Mouse (Mus musculus) bone marrow macrophage, adult 2 months (primary cell): ENCODE measurements at regions not wholly inside any gene's neighbourhood (a gene's known extent, or its start where the extent isn't known, plus 50 kb on each side); places are given as distances from the start of the nearest gene placed in this dataset.
A peak's percentile ranks its signal among the peaks of the same experiment; 100 is the strongest.

ENCODE experiments used
- H3K27ac ChIP-seq: 2 replicates; pipeline ENCODE4 v1.5.1; 2012; ENCODE audit warnings: low read depth, low read length; ENCODE audit not compliant: insufficient read depth
- H3K4me1 ChIP-seq: 2 replicates; pipeline ENCODE4 v1.6.1; 2012; ENCODE audit warnings: low read length; ENCODE audit not compliant: control insufficient read depth, insufficient read depth
- H3K4me3 ChIP-seq: 2 replicates; pipeline ENCODE4 v1.5.1; 2012; ENCODE audit warnings: mild to moderate bottlenecking, low read length, moderate library complexity; ENCODE audit not compliant: insufficient read depth
- CTCF ChIP-seq: IDR thresholded peaks from 2 replicates; pipeline ENCODE4 v1.5.1; 2012; ENCODE audit warnings: low read depth, mild to moderate bottlenecking, low read length, moderate library complexity
- POLR2A ChIP-seq: IDR thresholded peaks from 2 replicates; pipeline ENCODE4 v1.6.1; 2012; ENCODE audit warnings: mild to moderate bottlenecking, low read depth, low read length, borderline replicate concordance

GRCm38 (mm10) chr16:24157753-24158152 lies 169.1 kb upstream of the Bcl6 start:
- Histone ChIP-seq H3K4me1 (no peaks in the 10 kb centered on the region; the same call in none of the 2 replicates), H3K27ac (no peak overlapping the region), H3K4me3 (no peak overlapping the region)
- no peak for TF ChIP-seq CTCF
- TF ChIP-seq POLR2A: no peak

- TF ChIP-seq POLR2A: no peak
- no peak for TF ChIP-seq CTCF
- H3K4me1 ChIP-seq: peaks cover 6% of the 10 kb centered on the region
- no peak overlapping the region for H3K27ac ChIP-seq
- H3K4me3 ChIP-seq: no peak overlapping the region
These were observed 168.2 kb upstream of the Bcl6 start for GRCm38 (mm10) chr16:24156729-24157430.

GRCm38 (mm10) chr16:24154816-24155357 lies 166.2 kb upstream of the Bcl6 start:
- H3K4me1 ChIP-seq: peaks cover 21% of the 10 kb centered on the region
- H3K27ac ChIP-seq: no peak overlapping the region
- TF ChIP-seq POLR2A (no peak), CTCF (no peak)
- no peak overlapping the region for H3K4me3 ChIP-seq

- no peak overlapping the region for H3K4me3 ChIP-seq
- H3K4me1 ChIP-seq: peaks cover 29% of the 10 kb centered on the region
- H3K27ac ChIP-seq: no peak overlapping the region
- TF ChIP-seq POLR2A (no peak), CTCF (no peak)
These were observed 165.3 kb upstream of the Bcl6 start for GRCm38 (mm10) chr16:24153943-24154342.

- TF ChIP-seq CTCF: no peak
- TF ChIP-seq POLR2A: no peak
- H3K4me1 ChIP-seq: peaks cover 30% of the 10 kb centered on the region
- H3K27ac ChIP-seq: peak overlapping the region; percentile 68
- H3K4me3 ChIP-seq: peak overlapping the region; percentile 39
These were observed 163.2 kb upstream of the Bcl6 start for GRCm38 (mm10) chr16:24151831-24152247.

GRCm38 (mm10) chr16:24151178-24151725 lies 162.6 kb upstream of the Bcl6 start:
- peak overlapping the region; percentile 68 for H3K27ac ChIP-seq
- H3K4me3 ChIP-seq: peak overlapping the region; percentile 39
- H3K4me1 ChIP-seq: peaks cover 30% of the 10 kb centered on the region
- TF ChIP-seq POLR2A: no peak
- no peak for TF ChIP-seq CTCF

GRCm38 (mm10) chr16:24150512-24150911 lies 161.9 kb upstream of the Bcl6 start:
- TF ChIP-seq CTCF (no peak), POLR2A (no peak)
- H3K27ac ChIP-seq: peak overlapping the region; percentile 60
- no peak overlapping the region for H3K4me3 ChIP-seq
- H3K4me1 ChIP-seq: peaks cover 30% of the 10 kb centered on the region

GRCm38 (mm10) chr16:24149441-24149840 lies 160.8 kb upstream of the Bcl6 start:
- Histone ChIP-seq H3K4me3 (no peak overlapping the region), H3K27ac (no peak overlapping the region), H3K4me1 (peaks cover 30% of the 10 kb centered on the region)
- TF ChIP-seq CTCF: no peak
- TF ChIP-seq POLR2A: no peak

- Histone ChIP-seq H3K4me3 (no peak overlapping the region), H3K4me1 (peaks cover 4% of the 10 kb centered on the region), H3K27ac (no peak overlapping the region)
- TF ChIP-seq CTCF: no peak
- no peak for TF ChIP-seq POLR2A
These were observed 155.2 kb upstream of the Bcl6 start for GRCm38 (mm10) chr16:24143894-24144293.

- peaks cover 6% of the 10 kb centered on the region for H3K4me1 ChIP-seq
- TF ChIP-seq CTCF: no peak
- no peak for TF ChIP-seq POLR2A
- H3K4me3 ChIP-seq: no peak overlapping the region
- no peak overlapping the region for H3K27ac ChIP-seq
These were observed 154.4 kb upstream of the Bcl6 start for GRCm38 (mm10) chr16:24142915-24143541.
